Mouse (Mus musculus) spleen, postnatal 14 days (tissue): ENCODE measurements at regions not wholly inside any gene's neighbourhood (a gene's known extent, or its start where the extent isn't known, plus 50 kb on each side); places are given as distances from the start of the nearest gene placed in this dataset.

Source experiments
- DNase-seq, 2 experiments: peaks; one replicate each; pipeline ENCODE4 v3.0.0; 2021 to 2022; ENCODE audit warnings: low spot score in 2 of 2

DNA sequence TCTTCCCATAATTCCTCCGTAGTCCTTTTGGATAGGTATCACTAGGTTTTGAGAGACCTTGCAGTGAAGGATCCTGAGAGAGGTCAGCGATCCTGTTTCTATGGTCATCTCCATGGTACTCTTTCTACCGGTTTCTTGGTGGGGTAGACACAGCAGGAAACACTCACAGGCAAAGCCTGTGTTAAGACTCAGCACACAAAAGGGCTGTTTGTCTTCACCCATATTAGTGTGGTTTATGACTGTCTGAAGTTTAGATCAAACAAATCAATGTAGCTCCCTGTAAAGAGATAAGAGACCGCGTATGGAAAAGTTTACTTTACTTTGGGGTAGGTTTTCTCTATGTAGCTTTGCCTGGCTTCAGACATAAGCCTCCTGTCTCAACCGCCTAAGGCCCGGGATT lies 282.5 kb upstream of the Rbms1 start:
- no peak for DNase-seq

- DNase-seq = no peak
These were observed 258.7 kb upstream of the Rbms1 start for GRCm38 (mm10) chr2:61221676-61222075.

DNA sequence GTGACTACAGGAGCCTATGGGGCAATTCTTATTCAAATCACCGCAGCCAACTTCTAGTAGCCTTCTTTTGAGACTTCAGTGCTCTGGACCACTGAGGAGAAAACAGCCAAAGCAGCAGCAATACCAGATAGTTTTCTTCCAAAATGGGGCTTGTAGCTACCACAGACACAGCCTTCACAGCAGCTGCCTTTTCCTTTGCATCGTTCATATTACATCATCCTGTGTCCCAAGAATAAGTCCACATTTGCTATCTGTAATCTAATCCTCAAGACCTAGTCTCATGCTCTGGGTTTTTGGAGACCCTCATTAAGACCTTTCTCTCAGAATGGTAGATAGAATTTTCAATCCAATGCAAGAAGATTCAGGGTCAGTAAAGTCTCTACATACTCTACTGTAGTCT lies 258.2 kb upstream of the Rbms1 start:
- no peak for DNase-seq

DNA sequence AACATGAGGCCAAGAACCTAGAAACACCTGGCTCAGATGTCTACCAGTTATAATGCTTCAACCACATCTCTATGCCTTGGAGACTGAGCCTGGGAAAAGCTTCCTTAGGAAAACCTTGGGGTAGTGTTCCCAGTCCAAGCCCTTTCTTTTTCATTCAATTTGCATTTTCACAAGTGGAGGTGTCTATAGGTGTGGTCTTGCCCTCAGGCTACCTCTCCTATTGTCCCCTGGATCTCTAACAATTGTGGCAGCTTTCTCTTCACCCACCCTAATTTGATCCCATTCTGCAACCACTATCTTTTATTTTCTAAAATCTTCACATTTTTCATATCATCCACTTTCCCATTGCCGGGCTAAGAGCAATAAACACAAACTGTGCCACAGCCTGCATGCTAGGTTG lies 251.0 kb upstream of the Rbms1 start:
- no peak for DNase-seq

- DNase-seq = no peak
These were observed 238.4 kb upstream of the Rbms1 start for GRCm38 (mm10) chr2:61201387-61201786.

DNA sequence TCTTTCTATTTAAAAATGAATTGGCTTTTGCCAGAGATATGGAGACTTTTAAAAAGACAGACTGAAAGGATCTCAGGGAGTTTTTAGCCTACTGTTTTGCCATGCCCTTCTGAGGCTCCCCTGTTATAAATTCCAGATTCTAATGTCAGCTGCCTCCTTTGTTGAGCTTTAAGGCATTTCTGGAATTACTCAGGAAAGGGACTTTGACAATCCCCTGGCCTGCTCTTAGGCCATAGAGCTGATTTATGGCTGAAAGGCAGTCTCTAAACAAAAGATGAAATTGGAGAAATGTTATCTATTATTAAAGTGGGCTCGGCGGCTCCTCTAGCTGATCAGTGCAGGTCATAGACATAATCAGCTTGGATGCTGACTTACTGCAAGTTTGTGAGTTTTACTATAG lies 231.0 kb upstream of the Rbms1 start:
- no peak for DNase-seq

GRCm38 (mm10) chr2:61182424-61182979 lies 219.5 kb upstream of the Rbms1 start:
- DNase-seq = no peak

- DNase-seq = no peak
These were observed 214.8 kb upstream of the Rbms1 start for GRCm38 (mm10) chr2:61177801-61178200.

- DNase-seq = no peak
These were observed 213.8 kb upstream of the Rbms1 start for GRCm38 (mm10) chr2:61176807-61177206.

- DNase-seq = no peak
These were observed 210.6 kb upstream of the Rbms1 start for GRCm38 (mm10) chr2:61173581-61173980.

DNA sequence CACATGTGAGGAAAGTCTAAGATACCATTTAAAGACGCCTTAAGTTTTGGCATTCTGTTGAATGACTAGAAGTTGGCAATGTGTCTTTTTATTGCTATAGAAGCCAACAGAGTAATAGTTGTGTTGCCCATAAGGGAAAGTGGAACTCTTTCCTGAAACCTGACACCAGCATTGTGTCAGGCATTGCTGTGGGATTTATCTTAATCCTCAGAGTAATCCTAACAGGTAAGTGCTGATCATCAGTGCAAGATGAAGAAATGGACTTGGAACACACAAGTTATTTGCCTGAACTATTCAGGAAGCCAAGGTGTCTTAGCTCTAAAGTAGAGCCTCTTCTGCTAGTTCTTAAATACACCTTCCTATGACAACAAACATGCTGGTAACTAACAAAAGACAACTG lies 198.3 kb upstream of the Rbms1 start:
- DNase-seq = no peak

DNA sequence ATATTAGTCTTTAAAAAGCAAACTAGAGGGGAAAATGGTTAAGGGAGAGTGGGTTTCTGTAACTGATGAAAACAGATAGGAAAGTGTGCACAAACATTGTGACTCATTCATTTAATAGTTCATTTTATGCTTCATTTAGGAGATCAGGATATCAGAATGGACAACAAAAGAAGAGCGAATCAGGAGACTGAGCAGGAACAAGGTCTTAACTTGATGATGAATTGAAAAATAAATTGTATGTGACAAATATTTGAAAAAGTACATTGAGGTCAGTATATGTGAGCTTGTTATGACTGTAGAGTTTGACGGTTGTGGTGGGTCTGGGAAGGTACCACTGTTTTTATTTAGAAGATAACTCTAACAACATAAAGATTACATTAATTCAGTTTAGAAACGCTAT lies 196.8 kb upstream of the Rbms1 start:
- DNase-seq = no peak

DNA sequence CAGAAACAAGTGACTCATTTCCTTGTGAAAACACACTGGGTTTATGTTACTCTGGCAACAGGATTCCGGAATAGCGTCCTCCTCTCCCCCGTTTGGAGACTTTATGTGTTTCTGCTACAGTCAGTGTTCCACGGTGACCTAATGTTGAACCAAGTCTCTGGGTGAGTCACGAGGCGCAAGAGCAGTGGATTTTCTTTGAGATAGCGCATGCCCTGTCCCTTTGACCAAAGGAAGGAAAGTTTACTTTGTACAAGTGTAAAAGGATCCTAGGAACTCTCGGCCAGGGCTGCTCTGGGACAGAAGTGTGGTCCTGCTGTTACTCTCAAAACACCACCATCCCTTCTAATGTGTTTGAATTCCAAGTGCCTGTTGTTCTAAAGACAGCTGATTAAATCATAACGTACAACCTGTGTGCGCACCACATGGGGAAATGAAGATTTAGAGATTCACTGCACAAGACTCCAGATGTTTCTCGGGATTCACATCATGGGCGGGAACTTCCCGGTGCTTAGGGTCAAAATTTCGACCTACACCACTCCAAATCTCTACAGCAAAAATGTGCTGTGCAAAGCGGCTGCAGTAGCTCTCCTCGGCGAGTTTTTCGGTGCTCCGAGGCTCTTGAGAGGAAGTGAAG lies 176.1 kb upstream of the Rbms1 start:
- DNase-seq = no peak

DNA sequence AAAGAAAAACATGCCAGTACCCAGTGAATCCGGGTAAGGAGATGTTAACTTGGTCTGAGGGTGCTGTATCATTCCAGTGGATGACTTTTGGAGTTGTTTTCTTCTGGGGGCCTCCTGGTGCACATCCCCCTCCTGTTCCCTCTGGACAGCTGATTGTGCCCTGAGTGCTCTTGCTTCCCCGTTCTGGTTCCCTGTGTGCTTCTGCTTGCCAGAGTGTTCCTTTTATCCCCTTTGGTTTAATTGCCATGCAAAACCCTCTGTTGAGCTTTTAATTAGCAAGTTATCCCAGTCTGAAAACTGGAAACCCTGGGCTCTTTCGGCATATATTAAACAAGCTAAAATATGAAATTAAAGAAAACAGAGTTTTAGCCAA lies 175.6 kb upstream of the Rbms1 start:
- no peak for DNase-seq

DNA sequence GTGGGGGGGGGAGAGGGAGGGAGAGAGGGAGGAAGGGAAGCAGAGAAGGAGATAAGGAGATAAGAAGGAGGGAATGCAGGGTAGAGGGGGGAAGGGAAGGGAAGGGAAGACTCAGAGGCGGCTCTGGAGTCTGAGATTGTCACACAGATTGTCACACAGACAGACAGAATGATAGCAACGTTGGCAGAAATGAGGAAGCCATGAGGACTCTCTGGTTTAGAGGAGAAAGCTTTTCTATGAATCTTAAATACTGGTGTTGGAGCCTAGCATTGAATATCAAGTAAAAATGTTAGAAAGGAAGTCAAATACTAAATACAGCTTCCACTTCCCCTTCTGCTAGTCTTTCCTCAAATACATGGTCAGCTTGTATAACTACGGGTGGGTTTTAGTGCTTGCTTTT lies 174.4 kb upstream of the Rbms1 start:
- DNase-seq = no peak

DNA sequence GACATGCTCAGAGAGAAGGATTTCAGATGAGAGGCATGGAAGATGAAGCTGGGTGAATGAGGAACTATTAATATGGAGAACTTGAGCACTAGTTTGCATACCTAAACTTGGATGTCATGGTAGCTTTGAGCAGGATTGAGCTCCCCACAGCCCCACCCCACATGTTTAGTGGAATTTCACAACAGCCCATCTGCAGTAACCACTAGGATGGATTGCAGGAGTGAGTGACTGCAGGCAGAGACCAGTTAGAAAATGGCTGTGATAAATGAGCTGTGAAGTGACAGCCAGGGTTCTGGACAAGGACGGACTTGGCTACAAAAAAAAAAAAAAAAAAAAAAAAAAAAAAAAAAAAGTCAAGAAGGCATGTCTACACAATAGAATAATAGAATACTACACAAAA lies 173.9 kb upstream of the Rbms1 start:
- no peak for DNase-seq

- no peak for DNase-seq
These were observed 160.2 kb upstream of the Rbms1 start for GRCm38 (mm10) chr2:61123046-61123806.

- DNase-seq = no peak
These were observed 158.3 kb upstream of the Rbms1 start for GRCm38 (mm10) chr2:61121281-61121680.

- no peak for DNase-seq
These were observed 151.6 kb upstream of the Rbms1 start for GRCm38 (mm10) chr2:61114620-61115019.

- no peak for DNase-seq
These were observed 150.9 kb upstream of the Rbms1 start for GRCm38 (mm10) chr2:61113916-61114315.

DNA sequence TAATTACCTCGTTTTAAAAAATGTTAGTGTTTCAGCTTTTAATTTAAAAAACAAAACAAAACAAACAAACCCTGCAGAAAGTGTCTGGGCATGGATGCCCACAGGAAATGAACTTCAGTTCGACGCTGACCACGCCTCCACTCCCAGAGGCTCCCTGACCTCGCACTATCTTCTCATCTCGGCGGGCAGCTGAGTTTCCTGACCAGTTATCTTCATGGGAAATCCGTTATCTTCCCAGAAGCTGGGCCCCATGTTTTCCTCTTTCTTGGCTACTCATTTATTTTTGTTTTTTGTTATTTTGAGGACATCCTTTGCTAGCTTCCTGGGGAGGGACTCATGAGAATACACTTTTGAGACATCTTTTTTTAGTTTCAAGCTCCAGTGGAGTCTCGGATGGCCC lies 147.6 kb upstream of the Rbms1 start:
- no peak for DNase-seq

GRCm38 (mm10) chr2:61109564-61109963 lies 146.6 kb upstream of the Rbms1 start:
- no peak for DNase-seq

DNA sequence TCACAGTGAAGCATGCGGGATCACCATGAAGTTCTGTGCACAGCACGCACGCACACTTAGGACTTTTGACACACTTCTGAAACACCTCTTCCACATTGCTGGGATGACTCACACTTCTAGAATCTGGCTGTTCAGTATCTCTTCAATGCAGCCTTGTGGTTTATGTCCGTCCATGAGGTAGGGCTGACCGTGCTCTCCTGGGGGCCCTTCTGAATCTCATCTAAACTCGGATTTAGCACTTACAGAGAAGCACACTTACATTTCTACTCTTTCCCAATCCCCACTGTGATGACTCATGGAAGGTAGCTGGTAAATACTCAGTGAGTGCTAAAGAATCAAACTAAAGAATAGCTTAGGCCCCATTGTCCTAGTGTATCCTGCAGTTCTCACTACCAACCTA lies 142.2 kb upstream of the Rbms1 start:
- DNase-seq = no peak
